Mouse (Mus musculus): Measurements from ENCODE around the gene Kcnc1. TPM values are rescaled to one million over a fixed set of nuclear protein-coding genes. Genes with fewer than 3 reads are reported as not detected.

The Kcnc1 gene
- polyA plus RNA-seq, 1 experiment from 2014 or later: 0.37 TPM

DNA sequence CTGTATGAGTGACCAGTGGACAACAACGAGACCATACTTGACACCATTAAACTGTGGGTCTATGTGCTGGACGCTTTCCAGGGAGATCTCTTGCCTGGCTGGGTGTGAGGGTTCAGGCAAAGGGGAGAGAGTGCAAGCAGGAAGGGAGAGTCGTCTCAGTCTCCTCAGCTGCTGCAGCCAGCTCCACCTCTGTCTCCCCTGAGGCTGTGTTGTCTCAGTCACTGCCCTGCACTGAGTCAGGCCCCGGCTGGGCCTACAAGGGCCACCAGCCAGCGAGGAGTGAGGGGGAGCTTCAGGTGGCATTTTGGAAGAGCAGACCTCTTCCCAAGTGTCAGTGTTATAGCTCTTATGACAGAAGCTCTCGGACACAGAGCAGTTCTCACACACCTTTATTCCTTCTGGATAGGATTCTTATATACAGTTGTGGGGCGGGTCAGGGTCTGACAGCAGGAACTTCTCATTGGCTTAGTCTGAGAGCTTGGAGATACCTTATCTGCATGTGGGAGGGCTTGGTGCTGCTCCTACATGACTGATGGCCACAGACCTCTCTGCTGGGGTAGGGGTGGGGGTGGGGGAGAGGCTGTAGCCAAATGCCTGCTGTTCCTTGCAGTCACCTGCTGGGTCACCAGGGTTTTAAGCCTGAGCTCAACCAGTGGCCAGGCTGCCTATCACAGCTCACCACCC lies 74.9 kb downstream of the Kcnc1 start:
- no peak overlapping the region for H3K27ac ChIP-seq (replicated peaks)
- H3K4me1 ChIP-seq: peaks cover 6% of the 10 kb centered on the region
- DNase-seq (ENCODE audit: low spot score): no peak
- H3K4me3 ChIP-seq: no peak overlapping the region
- no peaks in the 10 kb centered on the region for H3K27me3 ChIP-seq (ENCODE audit: low read depth, poor library complexity, severe bottlenecking)
- WGBS: 72% methylated on average over 7 of the region's 7 CpGs
- H3K36me3 ChIP-seq: no peaks in the 10 kb centered on the region
- no peaks in the 10 kb centered on the region for H3K9me3 ChIP-seq (replicated peaks)

DNA sequence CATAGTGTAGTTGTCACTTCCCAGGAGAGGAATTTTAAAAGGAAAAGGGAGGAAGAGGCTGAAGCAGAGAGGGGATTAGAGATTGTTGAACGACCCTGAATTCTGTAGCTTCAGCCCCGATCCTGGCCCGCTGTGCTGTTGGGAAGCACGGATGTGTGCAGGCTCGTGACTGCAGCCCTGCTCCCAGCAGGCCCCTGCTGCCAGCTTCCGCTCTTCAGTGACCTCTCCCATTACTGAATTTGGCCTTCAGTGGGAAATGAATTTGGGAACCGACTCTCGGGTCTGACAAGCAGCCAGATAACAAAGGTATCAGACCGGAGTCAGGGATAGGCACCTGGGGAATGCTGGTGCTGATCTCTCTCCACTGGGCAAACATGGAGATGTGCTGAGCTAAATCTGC lies 76.8 kb downstream of the Kcnc1 start:
- Histone ChIP-seq H3K9me3 (replicated peaks) (no peaks in the 10 kb centered on the region), H3K27ac (replicated peaks) (no peak overlapping the region; the same call in 1 of the 2 replicates), H3K4me3 (no peak overlapping the region), H3K4me1 (peaks cover 5% of the 10 kb centered on the region), H3K36me3 (no peaks in the 10 kb centered on the region), H3K27me3 (ENCODE audit: low read depth, poor library complexity, severe bottlenecking) (no peaks in the 10 kb centered on the region)
- 24% methylated on average over 9 of the region's 9 CpGs for WGBS
- no peak for DNase-seq (ENCODE audit: low spot score)

DNA sequence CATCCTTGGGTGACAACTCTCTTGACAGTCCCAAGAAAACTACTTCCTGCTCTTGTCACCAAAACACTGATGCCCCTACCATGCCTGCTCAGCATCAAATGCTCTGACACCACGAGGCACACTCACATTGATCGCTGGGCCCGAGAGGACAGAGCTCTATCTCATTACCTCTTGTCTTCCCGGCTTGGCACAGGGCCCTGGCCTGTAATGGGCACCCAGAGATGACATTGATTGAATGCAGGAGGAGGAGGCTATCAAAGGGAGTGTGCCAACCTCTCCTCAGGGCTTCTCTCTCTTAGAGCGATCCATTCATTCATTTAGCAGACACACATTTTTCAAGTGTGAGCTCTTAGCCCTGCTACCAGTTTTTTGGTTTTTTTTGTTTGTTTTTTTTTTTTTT lies 79.2 kb downstream of the Kcnc1 start:
- Histone ChIP-seq H3K9me3 (replicated peaks) (no peaks in the 10 kb centered on the region), H3K4me1 (peaks cover 5% of the 10 kb centered on the region), H3K27me3 (ENCODE audit: low read depth, poor library complexity, severe bottlenecking) (no peaks in the 10 kb centered on the region), H3K27ac (replicated peaks) (no peak overlapping the region), H3K36me3 (no peaks in the 10 kb centered on the region), H3K4me3 (no peak overlapping the region)
- no peak for DNase-seq (ENCODE audit: low spot score)
- WGBS: 92% methylated on average over 5 of the region's 5 CpGs

DNA sequence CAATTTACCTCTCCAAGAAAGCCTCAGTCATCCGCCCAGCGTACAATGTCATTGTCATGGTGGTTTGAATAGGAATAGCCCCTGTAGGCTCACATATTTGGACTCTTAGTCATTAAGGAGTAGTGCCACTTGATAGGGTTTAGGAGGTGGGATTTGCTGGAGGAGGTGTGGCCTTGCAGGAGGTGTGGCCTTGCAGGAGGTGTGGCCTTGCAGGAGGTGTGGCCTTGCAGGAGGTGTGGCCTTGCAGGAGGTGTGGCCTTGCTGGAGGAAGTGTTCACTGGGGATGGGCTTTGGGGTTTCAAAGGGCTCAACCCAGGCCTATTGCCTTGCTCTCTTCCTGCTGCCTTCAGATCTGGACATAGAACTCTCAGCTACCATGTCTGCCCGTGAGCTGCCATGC lies 81.2 kb downstream of the Kcnc1 start:
- no peaks in the 10 kb centered on the region for H3K36me3 ChIP-seq
- no peaks in the 10 kb centered on the region for H3K9me3 ChIP-seq (replicated peaks)
- 89% methylated on average over 3 of the region's 3 CpGs for WGBS
- no peak overlapping the region for H3K27ac ChIP-seq (replicated peaks)
- DNase-seq (ENCODE audit: low spot score): no peak
- no peaks in the 10 kb centered on the region for H3K27me3 ChIP-seq (ENCODE audit: low read depth, poor library complexity, severe bottlenecking)
- H3K4me3 ChIP-seq: no peak overlapping the region
- H3K4me1 ChIP-seq: peaks cover 13% of the 10 kb centered on the region

DNA sequence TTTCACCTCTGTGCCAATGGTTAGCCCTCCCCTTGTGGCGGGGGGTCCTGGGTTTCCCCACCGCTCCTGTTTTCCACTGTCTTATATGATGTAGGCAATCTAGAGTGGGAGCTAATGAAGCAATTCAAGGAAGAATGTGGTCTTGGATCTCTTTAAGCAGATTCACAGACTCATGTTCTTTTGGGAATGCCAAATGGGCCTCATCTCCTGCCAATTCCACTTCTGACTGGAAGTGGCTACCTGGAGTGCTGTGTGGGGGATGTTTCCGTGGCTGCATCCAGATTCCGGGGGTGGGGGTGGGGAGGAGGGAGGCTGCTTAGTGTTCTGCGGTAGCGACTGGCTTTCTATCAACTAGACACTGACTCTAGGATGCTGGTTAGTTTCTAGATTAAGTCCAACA lies 83.5 kb downstream of the Kcnc1 start:
- H3K4me1 ChIP-seq: peaks cover 18% of the 10 kb centered on the region
- DNase-seq (ENCODE audit: low spot score): no peak
- no peak overlapping the region for H3K4me3 ChIP-seq
- H3K27ac ChIP-seq (replicated peaks): no peak overlapping the region
- WGBS: 71% methylated on average over 6 of the region's 6 CpGs
- no peaks in the 10 kb centered on the region for H3K36me3 ChIP-seq
- H3K9me3 ChIP-seq (replicated peaks): no peaks in the 10 kb centered on the region
- no peaks in the 10 kb centered on the region for H3K27me3 ChIP-seq (ENCODE audit: low read depth, poor library complexity, severe bottlenecking)

DNA sequence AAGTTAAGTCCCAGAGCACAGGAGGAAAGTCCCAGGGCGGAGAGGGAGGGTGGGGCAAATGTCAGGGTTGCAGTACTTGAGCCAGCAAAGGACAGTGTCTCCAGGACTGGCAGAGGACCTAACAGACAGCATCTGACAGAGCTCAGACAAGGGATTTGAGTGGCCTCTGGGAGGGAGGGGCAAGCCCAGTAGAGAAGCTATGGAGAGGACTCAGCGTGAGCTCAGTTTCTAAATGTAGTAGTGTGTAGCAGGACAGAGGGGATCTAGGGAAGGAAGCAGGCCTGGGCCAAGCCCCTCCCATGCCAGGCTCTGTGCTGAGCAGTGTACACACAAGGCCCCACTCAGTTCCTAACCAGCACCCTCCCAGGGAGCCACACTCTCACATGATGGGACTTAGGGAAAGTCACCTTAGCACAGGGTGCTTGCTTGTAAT lies 85.8 kb downstream of the Kcnc1 start:
- no peaks in the 10 kb centered on the region for H3K27me3 ChIP-seq (ENCODE audit: low read depth, poor library complexity, severe bottlenecking)
- peak overlapping the region; percentile 23 for H3K27ac ChIP-seq (replicated peaks)
- no peak for DNase-seq (ENCODE audit: low spot score)
- H3K9me3 ChIP-seq (replicated peaks): no peaks in the 10 kb centered on the region
- H3K4me3 ChIP-seq: no peak overlapping the region
- peaks cover 18% of the 10 kb centered on the region for H3K4me1 ChIP-seq
- H3K36me3 ChIP-seq: no peaks in the 10 kb centered on the region
- 73% methylated on average over 2 of the region's 2 CpGs for WGBS

DNA sequence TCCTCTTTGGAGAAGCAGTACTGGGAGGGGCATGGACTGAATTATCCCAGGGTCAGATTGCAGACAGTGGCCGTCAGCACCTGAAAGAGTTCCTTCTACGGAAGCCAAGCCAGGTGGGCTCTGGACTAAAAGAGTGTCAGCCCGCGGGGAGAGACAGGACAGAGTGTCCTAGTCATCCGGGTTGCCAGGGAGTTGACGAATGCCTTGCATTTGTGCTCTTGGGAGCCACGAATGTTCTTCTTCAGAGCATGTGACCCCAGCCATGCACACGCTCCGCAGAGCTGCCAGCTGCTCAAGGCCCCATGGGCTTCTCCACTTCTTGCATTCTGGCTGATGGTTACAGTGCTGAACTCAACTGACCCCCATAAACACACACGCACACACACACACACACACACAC lies 86.8 kb downstream of the Kcnc1 start:
- no peak for DNase-seq (ENCODE audit: low spot score)
- Histone ChIP-seq H3K4me3 (no peak overlapping the region), H3K27ac (replicated peaks) (no peak overlapping the region), H3K4me1 (peaks cover 18% of the 10 kb centered on the region), H3K27me3 (ENCODE audit: low read depth, poor library complexity, severe bottlenecking) (no peaks in the 10 kb centered on the region), H3K9me3 (replicated peaks) (no peaks in the 10 kb centered on the region), H3K36me3 (no peaks in the 10 kb centered on the region)
- 87% methylated on average over 10 of the region's 10 CpGs for WGBS

DNA sequence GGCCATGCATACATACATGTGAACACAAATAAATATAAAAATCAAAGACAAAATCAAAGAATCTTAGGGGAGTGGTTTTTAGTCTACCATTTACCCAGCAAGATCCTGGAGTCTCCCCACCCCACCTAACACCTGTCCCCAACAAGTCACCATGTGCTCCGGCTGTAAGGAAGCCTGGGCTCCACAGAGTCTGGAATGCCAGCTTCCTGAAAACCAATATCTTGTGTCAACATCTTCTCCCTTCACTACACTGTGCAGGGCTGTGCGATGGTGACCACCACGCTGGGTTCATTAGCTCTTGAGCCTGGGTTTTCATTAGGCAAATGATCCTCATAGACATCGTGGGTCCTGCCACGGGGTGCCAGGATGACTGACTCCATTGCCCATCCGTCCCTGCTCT lies 87.9 kb downstream of the Kcnc1 start:
- Histone ChIP-seq H3K27me3 (ENCODE audit: low read depth, poor library complexity, severe bottlenecking) (no peaks in the 10 kb centered on the region), H3K27ac (replicated peaks) (no peak overlapping the region), H3K4me1 (peaks cover 18% of the 10 kb centered on the region), H3K4me3 (no peak overlapping the region), H3K36me3 (no peaks in the 10 kb centered on the region), H3K9me3 (replicated peaks) (no peaks in the 10 kb centered on the region)
- no peak for DNase-seq (ENCODE audit: low spot score)
- WGBS: 79% methylated on average over 6 of the region's 6 CpGs

DNA sequence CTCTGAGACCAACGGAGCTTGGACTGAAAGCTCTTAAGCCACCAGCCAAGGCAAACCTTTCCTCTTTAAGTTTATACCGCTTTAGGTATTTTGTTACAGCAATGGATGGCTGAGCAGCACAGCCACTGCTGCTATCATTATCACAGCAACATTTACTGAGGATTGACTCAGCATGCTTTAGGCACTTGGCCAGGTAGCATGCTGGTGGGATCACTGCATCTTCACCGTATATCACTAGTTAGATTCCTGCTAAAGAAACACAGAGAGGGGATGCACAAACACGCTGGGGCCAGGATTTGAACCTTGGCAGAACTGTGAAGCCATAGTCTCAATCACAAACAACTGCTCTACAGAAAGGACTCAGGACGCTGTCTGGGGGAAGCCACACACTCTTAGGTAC lies 90.5 kb downstream of the Kcnc1 start:
- 87% methylated on average over 5 of the region's 5 CpGs for WGBS
- no peak for DNase-seq (ENCODE audit: low spot score)
- Histone ChIP-seq H3K9me3 (replicated peaks) (no peaks in the 10 kb centered on the region), H3K36me3 (no peaks in the 10 kb centered on the region), H3K27me3 (ENCODE audit: low read depth, poor library complexity, severe bottlenecking) (no peaks in the 10 kb centered on the region), H3K27ac (replicated peaks) (no peak overlapping the region), H3K4me1 (peaks cover 16% of the 10 kb centered on the region), H3K4me3 (no peak overlapping the region)

DNA sequence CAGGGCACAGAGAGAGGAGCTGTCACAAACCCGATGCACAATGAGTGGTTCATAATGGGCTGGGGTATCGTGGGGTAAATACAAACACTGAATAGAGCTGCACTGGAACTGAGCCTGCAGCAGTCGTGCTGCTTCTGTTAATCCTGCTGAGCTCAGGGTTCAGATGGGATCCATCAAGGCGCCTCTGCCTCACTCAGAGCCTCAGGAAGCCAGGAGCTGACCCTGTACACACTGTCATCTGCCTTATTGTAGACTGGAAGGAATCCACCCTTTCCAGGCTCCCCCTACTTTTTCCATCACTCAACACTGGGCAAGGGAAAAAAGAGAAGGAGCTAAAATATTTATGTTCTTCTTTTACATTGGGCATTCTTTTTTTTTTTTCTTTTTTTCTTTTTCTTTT lies 91.1 kb downstream of the Kcnc1 start:
- Histone ChIP-seq H3K9me3 (replicated peaks) (no peaks in the 10 kb centered on the region), H3K4me1 (peaks cover 15% of the 10 kb centered on the region), H3K36me3 (no peaks in the 10 kb centered on the region), H3K4me3 (no peak overlapping the region), H3K27me3 (ENCODE audit: low read depth, poor library complexity, severe bottlenecking) (no peaks in the 10 kb centered on the region), H3K27ac (replicated peaks) (no peak overlapping the region)
- no peak for DNase-seq (ENCODE audit: low spot score)
- WGBS: 47% methylated on average over 4 of the region's 4 CpGs

Other genes starting within 250 kb of the Kcnc1 start
- 0.70 and 0.74 TPM in 2 replicates for gene Abcc8, start 216.5 kb upstream of the Kcnc1 start, polyA plus RNA-seq (2016; fragmentation: Nextera tagmentation; extraction: Ambion mirVana)
- gene Ush1c, start 158.0 kb upstream of the Kcnc1 start, polyA plus RNA-seq (2016; fragmentation: Nextera tagmentation; extraction: Ambion mirVana): 3.7 and 4.3 TPM in 2 replicates
- 0.06 TPM in 1 of 2 replicates, not detected in the other for gene Otog, start 155.5 kb upstream of the Kcnc1 start, polyA plus RNA-seq (2016; fragmentation: Nextera tagmentation; extraction: Ambion mirVana)
- gene Myod1, start 20.0 kb upstream of the Kcnc1 start, polyA plus RNA-seq (2016; fragmentation: Nextera tagmentation; extraction: Ambion mirVana): not detected in 2 replicates
- 17.6 and 19.6 TPM in 2 replicates for gene Sergef, start 243.3 kb downstream of the Kcnc1 start, polyA plus RNA-seq (2016; fragmentation: Nextera tagmentation; extraction: Ambion mirVana)

Measured in midbrain, embryonic 10.5 days (tissue).